Mouse (Mus musculus) thymus, adult 2 months (tissue): ENCODE measurements at regions not wholly inside any gene's neighbourhood (a gene's known extent, or its start where the extent isn't known, plus 50 kb on each side); places are given as distances from the start of the nearest gene placed in this dataset.

Experiments used
- CTCF ChIP-seq: fragments of 200-500 bp; IDR thresholded peaks from 2 replicates; pipeline ENCODE4 v1.5.1; 2012; ENCODE audit warnings: mild to moderate bottlenecking, control low read depth, low read length, moderate library complexity, borderline replicate concordance; ENCODE audit not compliant: control insufficient read depth, poor library complexity, insufficient read depth; ENCODE audit errors: extremely low read depth
- POLR2A ChIP-seq: fragments of 200-500 bp; IDR thresholded peaks from 2 replicates; pipeline ENCODE4 v1.6.1; 2012; ENCODE audit warnings: mild to moderate bottlenecking, low read length, control low read depth, moderate library complexity; ENCODE audit not compliant: control insufficient read depth, poor library complexity, insufficient read depth; ENCODE audit errors: extremely low read depth

GRCm38 (mm10) chr6:99833323-99833722, 107.1 kb upstream of the Prok2 start:
- TF ChIP-seq POLR2A (no peak), CTCF (no peak)
